Mouse (Mus musculus) gastrocnemius, postnatal 36 days (tissue): ENCODE measurements around the gene Ap2m1. TPM values are rescaled to one million over a fixed set of nuclear protein-coding genes. Genes with fewer than 3 reads are reported as not detected.
"Not testable (repeated sequence)": the region's sequence is repeated elsewhere in the genome, so short reads cannot be mapped to it uniquely, and the experiment has no call there.

Experiments
- DNase-seq, 2 experiments: peaks; one replicate each; pipeline ENCODE4 v3.0.0; 2022
- intact Hi-C: fragments of 180-260 bp; cut with DNase I; formaldehyde crosslinking; loops from one replicate; pipeline ENCODE4 v1.15.1; 2025
- long read RNA-seq, 2 experiments: library from polyadenylated mRNA; stranded (forward); transcript quantifications; one replicate each; pipeline ENCODE4 v2.0.0; 2021
- total RNA-seq, 2 experiments: library from RNA; stranded (reverse); gene quantifications; 2 replicates each; pipeline ENCODE4 v1.2.3; 2021

The Ap2m1 gene
- 100 to 1,000 TPM; 133 to 135 TPM for total RNA-seq
- long read RNA-seq, experiment 1, transcript Ap2m1-202 (11 exons, 2,080 nt) = major isoform, 23 of 40 reads
- long read RNA-seq, experiment 1, partial matches to known transcripts = 15 of 40 reads
- long read RNA-seq, experiment 1, other reads (novel, unspliced or antisense) = 2 of 40 reads
- long read RNA-seq, experiment 2, transcript Ap2m1-202 (11 exons, 2,080 nt) = major isoform, 17 of 47 reads
- long read RNA-seq, experiment 2, partial matches to known transcripts = 23 of 47 reads
- long read RNA-seq, experiment 2, other reads (novel, unspliced or antisense) = 5 of 47 reads

- intact Hi-C loops = no loop called here
- DNase-seq = peak; percentile 87 to 89
Observed at GRCm38 (mm10) chr16:20535296-20536080, at the start of gene Ap2m1. Gene Ap2m1, plus strand, starts transcription at chr16:20535478.

GRCm38 (mm10) chr16:20486048-20486447 lies 49.2 kb upstream of the Ap2m1 start:
- intact Hi-C loops = loop anchor here (10.0 kb wide), 1 partner anchor 271 kb away; no protein-coding TSS in a partner anchor
- no peak for DNase-seq

- intact Hi-C loops = loop anchor here (10.0 kb wide), 1 partner anchor 273 kb away; no protein-coding TSS in a partner anchor
Observed at GRCm38 (mm10) chr16:20488151-20488550, 47.1 kb upstream of the Ap2m1 start.

GRCm38 (mm10) chr16:20488751-20489150 lies 46.5 kb upstream of the Ap2m1 start:
- intact Hi-C loops = loop anchor here (10.0 kb wide), 1 partner anchor 274 kb away; no protein-coding TSS in a partner anchor

More at GRCm38 (mm10) chr16:20488151-20488550, 47.1 kb upstream of the Ap2m1 start:
- DNase-seq = no peak

GRCm38 (mm10) chr16:20489233-20489632 lies 46.0 kb upstream of the Ap2m1 start:
- intact Hi-C loops = loop anchor here (10.0 kb wide), 1 partner anchor 274 kb away; no protein-coding TSS in a partner anchor
- no peak for DNase-seq

More at GRCm38 (mm10) chr16:20488751-20489150, 46.5 kb upstream of the Ap2m1 start:
- not testable (repeated sequence) for DNase-seq

- no peak for DNase-seq
- intact Hi-C loops = no loop called here
Observed at GRCm38 (mm10) chr16:20490581-20490980, 44.7 kb upstream of the Ap2m1 start.

- DNase-seq = no peak
- intact Hi-C loops = no loop called here
Observed at GRCm38 (mm10) chr16:20491301-20491700, 44.0 kb upstream of the Ap2m1 start.

- DNase-seq = no peak
- intact Hi-C loops = no loop called here
Observed at GRCm38 (mm10) chr16:20493452-20493851, 41.8 kb upstream of the Ap2m1 start.

- peak; percentile 20 to 24 for DNase-seq
- intact Hi-C loops = no loop called here
Observed at GRCm38 (mm10) chr16:20496671-20497600, 38.3 kb upstream of the Ap2m1 start.

- intact Hi-C loops = no loop called here
Observed at GRCm38 (mm10) chr16:20497980-20498676, 37.1 kb upstream of the Ap2m1 start.

GRCm38 (mm10) chr16:20498677-20499475 lies 36.4 kb upstream of the Ap2m1 start, which contains the start of gene Eif2b5:
Gene Eif2b5, plus strand, starts transcription at chr16:20498817.
- intact Hi-C loops = no loop called here
- DNase-seq = peak; percentile 88 to 89

More at GRCm38 (mm10) chr16:20497980-20498676, 37.1 kb upstream of the Ap2m1 start:
- no peak for DNase-seq

GRCm38 (mm10) chr16:20506000-20506399 lies 29.3 kb upstream of the Ap2m1 start:
- intact Hi-C loops = no loop called here
- DNase-seq = no peak

GRCm38 (mm10) chr16:20509349-20509748 lies 25.9 kb upstream of the Ap2m1 start:
- intact Hi-C loops = loop anchor here (1.0 kb wide), 1 partner anchor 134 kb away; no protein-coding TSS in a partner anchor
- no peak for DNase-seq

GRCm38 (mm10) chr16:20511277-20511847 lies 23.9 kb upstream of the Ap2m1 start:
- no peak for DNase-seq

GRCm38 (mm10) chr16:20516032-20516431 lies 19.2 kb upstream of the Ap2m1 start:
- intact Hi-C loops = no loop called here
- DNase-seq = no peak

More at GRCm38 (mm10) chr16:20511277-20511847, 23.9 kb upstream of the Ap2m1 start:
- intact Hi-C loops = no loop called here

GRCm38 (mm10) chr16:20516726-20517201 lies 18.5 kb upstream of the Ap2m1 start, which contains the start of gene Dvl3:
Gene Dvl3, plus strand, starts transcription at chr16:20516982.
- peak; percentile 84 to 89 for DNase-seq
- intact Hi-C loops = no loop called here

- intact Hi-C loops = no loop called here
- DNase-seq = no peak
Observed at GRCm38 (mm10) chr16:20517216-20517615, 18.1 kb upstream of the Ap2m1 start.
